Mouse (Mus musculus) erythroblast, embryonic 14.5 days (primary cell): ENCODE measurements around the gene Tspan31. TPM values are rescaled to one million over a fixed set of nuclear protein-coding genes. Genes with fewer than 3 reads are reported as not detected.
"Not testable (repeated sequence)": the region's sequence is repeated elsewhere in the genome, so short reads cannot be mapped to it uniquely, and the experiment has no call there.

Source experiments
- H3K27me3 ChIP-seq: 2 replicates; pipeline ENCODE4 v1.6.1; 2012; ENCODE audit warnings: inconsistent platforms; ENCODE audit not compliant: control insufficient read depth
- H3K36me3 ChIP-seq: 2 replicates; pipeline ENCODE4 v1.6.1; 2012; ENCODE audit warnings: mild to moderate bottlenecking, inconsistent platforms; ENCODE audit not compliant: control insufficient read depth
- H3K4me1 ChIP-seq: 2 replicates; pipeline ENCODE4 v1.6.1; 2012; ENCODE audit warnings: inconsistent platforms; ENCODE audit not compliant: control insufficient read depth
- H3K4me3 ChIP-seq: replicated peaks from 2 replicates; pipeline ENCODE3; 2012; ENCODE audit warnings: moderate library complexity, mild to moderate bottlenecking, inconsistent platforms
- H3K9me3 ChIP-seq: 2 replicates; pipeline ENCODE4 v1.6.1; 2012; ENCODE audit warnings: low read length, inconsistent platforms, mixed read lengths; ENCODE audit not compliant: control insufficient read depth
- GATA1 ChIP-seq: IDR thresholded peaks from 2 replicates; pipeline ENCODE4 v1.6.1; 2012; ENCODE audit warnings: low read length, inconsistent platforms, mixed read lengths
- TAL1 ChIP-seq: IDR thresholded peaks from 3 replicates; pipeline ENCODE4 v1.6.1; 2012; ENCODE audit warnings: low read length, inconsistent platforms, mixed read lengths
- polyA plus RNA-seq: library from polyadenylated mRNA; stranded (reverse); fragments of >175 nt; gene quantifications from 2 replicates; pipeline ENCODE4 v1.2.3, GENCODE M21; 2012

The Tspan31 gene
- polyA plus RNA-seq, 1 experiment: 1.6 TPM

GRCm38 (mm10) chr10:127069281-127070189 is 529 bp downstream of the Tspan31 start:
- Histone ChIP-seq H3K9me3 (no peaks in the 10 kb centered on the region), H3K4me1 (peaks cover 52% of the 10 kb centered on the region), H3K4me3 (peak overlapping the region; percentile 71), H3K36me3 (peaks cover 45% of the 10 kb centered on the region), H3K27me3 (no peaks in the 10 kb centered on the region)
- TF ChIP-seq GATA1 (no peak), TAL1 (no peak)

- peak overlapping the region; percentile 71 for H3K4me3 ChIP-seq
- H3K27me3 ChIP-seq: no peaks in the 10 kb centered on the region
- H3K9me3 ChIP-seq: no peaks in the 10 kb centered on the region
- TF ChIP-seq GATA1 (peak; percentile 19; the same call in 1 of the 2 replicates), TAL1 (no peak)
- peaks cover 62% of the 10 kb centered on the region for H3K4me1 ChIP-seq
- peaks cover 48% of the 10 kb centered on the region for H3K36me3 ChIP-seq
These were observed 1.6 kb downstream of the Tspan31 start for GRCm38 (mm10) chr10:127068360-127069038.

GRCm38 (mm10) chr10:127066519-127067018 is 3.5 kb downstream of the Tspan31 start:
- peaks cover 48% of the 10 kb centered on the region for H3K36me3 ChIP-seq
- peaks cover 72% of the 10 kb centered on the region for H3K4me1 ChIP-seq
- no peaks in the 10 kb centered on the region for H3K9me3 ChIP-seq
- TF ChIP-seq GATA1: no peak
- H3K27me3 ChIP-seq: peaks cover 16% of the 10 kb centered on the region
- H3K4me3 ChIP-seq: no peak overlapping the region

- TF ChIP-seq TAL1 (no peak), GATA1 (no peak)
- Histone ChIP-seq H3K4me3 (no peak overlapping the region), H3K27me3 (peaks cover 22% of the 10 kb centered on the region), H3K4me1 (peaks cover 67% of the 10 kb centered on the region), H3K9me3 (no peaks in the 10 kb centered on the region), H3K36me3 (peaks cover 48% of the 10 kb centered on the region)
These were observed 4.1 kb downstream of the Tspan31 start for GRCm38 (mm10) chr10:127065981-127066380.

GRCm38 (mm10) chr10:127063913-127064870 is 5.9 kb downstream of the Tspan31 start:
- peaks cover 64% of the 10 kb centered on the region for H3K4me1 ChIP-seq
- no peak for TF ChIP-seq GATA1
- TF ChIP-seq TAL1: no peak
- H3K36me3 ChIP-seq: peaks cover 48% of the 10 kb centered on the region
- peak overlapping the region; percentile 80 for H3K4me3 ChIP-seq
- H3K27me3 ChIP-seq: peaks cover 40% of the 10 kb centered on the region
- peaks cover 4% of the 10 kb centered on the region; the same call in 1 of the 2 replicates for H3K9me3 ChIP-seq

- Histone ChIP-seq H3K4me1 (peaks cover 57% of the 10 kb centered on the region), H3K9me3 (peaks cover 4% of the 10 kb centered on the region; the same call in 1 of the 2 replicates), H3K36me3 (peaks cover 42% of the 10 kb centered on the region), H3K27me3 (peaks cover 48% of the 10 kb centered on the region), H3K4me3 (peak within 1 kb of the TSS; percentile 80)
- TF ChIP-seq TAL1: no peak
- no peak for TF ChIP-seq GATA1
These were observed 6.7 kb downstream of the Tspan31 start, which contains the start of gene Cdk4 for GRCm38 (mm10) chr10:127063239-127063872. Gene Cdk4 (plus strand): TSS chr10:127063534.

GRCm38 (mm10) chr10:127062503-127062902 is 7.6 kb downstream of the Tspan31 start:
- no peak overlapping the region for H3K4me3 ChIP-seq
- H3K36me3 ChIP-seq: peaks cover 33% of the 10 kb centered on the region
- peaks cover 56% of the 10 kb centered on the region for H3K4me1 ChIP-seq
- peaks cover 57% of the 10 kb centered on the region for H3K27me3 ChIP-seq
- no peak for TF ChIP-seq GATA1
- no peak for TF ChIP-seq TAL1
- H3K9me3 ChIP-seq: peaks cover 4% of the 10 kb centered on the region; the same call in 1 of the 2 replicates

GRCm38 (mm10) chr10:127062101-127062500 is 8.0 kb downstream of the Tspan31 start:
- Histone ChIP-seq H3K36me3 (peaks cover 29% of the 10 kb centered on the region), H3K4me1 (peaks cover 56% of the 10 kb centered on the region), H3K27me3 (peaks cover 61% of the 10 kb centered on the region)
- H3K4me3 ChIP-seq, H3K9me3 ChIP-seq: not testable (repeated sequence)
